ENCODE assay signal across 8 mouse cellular contexts in the genomic region with DNA sequence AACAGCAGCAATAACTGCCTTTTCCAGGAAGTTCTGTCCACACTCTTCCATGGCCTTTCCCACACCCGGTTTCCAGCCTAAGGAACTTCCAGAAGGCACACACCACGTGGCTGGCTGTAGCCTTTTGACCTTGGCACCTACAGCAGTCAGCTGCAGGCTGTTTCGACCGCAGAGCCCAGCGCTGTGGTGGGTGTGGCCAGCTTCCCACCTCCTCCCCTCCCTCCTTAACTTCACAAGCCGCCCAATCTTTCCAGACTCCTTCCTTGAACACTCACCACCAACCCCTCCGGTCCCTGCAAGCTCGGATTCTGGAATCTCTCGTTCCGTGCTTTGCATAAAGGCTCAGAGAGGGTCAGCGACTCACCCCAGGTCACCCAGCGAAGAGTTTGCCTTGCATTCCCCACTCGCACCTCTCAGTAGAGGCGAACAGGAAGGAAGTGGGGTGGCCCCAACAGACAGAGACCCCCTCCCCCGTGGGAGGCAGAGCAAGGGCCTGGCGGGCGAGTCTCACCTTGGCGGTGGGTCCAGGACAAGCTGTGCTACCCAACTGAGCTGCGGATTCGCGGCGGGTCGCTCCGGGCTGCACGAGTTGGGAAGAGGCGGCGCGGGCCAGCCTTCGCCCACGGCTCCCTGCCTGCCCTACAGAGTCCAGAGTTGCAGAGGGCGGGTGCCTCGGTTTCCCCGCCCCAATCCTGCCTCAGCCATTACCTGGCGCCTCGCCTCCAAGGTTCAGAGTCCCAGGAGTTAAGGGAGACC. TPM values are rescaled to one million over a fixed set of nuclear protein-coding genes. Genes with fewer than 3 reads are reported as not detected.
DNase-seq lines count a peak whose midpoint lies in the region; ATAC-seq and TF ChIP-seq lines count a peak whose summit lies in the region.

No protein-coding gene starts in this region.

- no peaks in the 10 kb centered on the region for H3K36me3 ChIP-seq in heart, embryonic 16.5 days (ENCODE audit: control insufficient read depth, insufficient read depth)
- peaks cover 14% of the 10 kb centered on the region for H3K36me3 ChIP-seq in spleen, adult 2 months (ENCODE audit: control insufficient read depth, insufficient read depth, low read length)

- intact Hi-C loops in left cerebral cortex, postnatal 4 days (cut with DNase I) = no loop called here

- ATAC-seq in heart, embryonic 16.5 days (replicated peaks; ENCODE audit: extremely low read depth, insufficient read depth, low FRiP score) = peak; percentile 33; the same call in 1 of the 2 replicates

- H3K27ac ChIP-seq in heart, embryonic 16.5 days (ENCODE audit: low read length) = no peak overlapping the region
- H3K27ac ChIP-seq in spleen, adult 2 months (ENCODE audit: insufficient read depth, low read length) = peak overlapping the region; percentile 85

- peak overlapping the region; percentile 62 for H3K9ac ChIP-seq in heart, embryonic 16.5 days (ENCODE audit: low read length)

- peak overlapping the region; percentile 40 for H3K4me3 ChIP-seq in heart, embryonic 16.5 days (ENCODE audit: low read length)
- H3K4me3 ChIP-seq in spleen, adult 2 months (ENCODE audit: extremely low read depth, insufficient read depth, insufficient read length) = peak overlapping the region; percentile 68

- 1% methylated on average over 35 of the region's 35 CpGs for WGBS in heart, embryonic 16.5 days
- 2% methylated on average over 35 of the region's 35 CpGs for WGBS in spleen, adult 2 months

- H3K4me2 ChIP-seq in heart, embryonic 16.5 days (ENCODE audit: low read depth, low read length) = peak overlapping the region; percentile 68

- no peak for TF ChIP-seq CTCF in spleen, adult 2 months (IDR thresholded peaks at IDR 0.05; ENCODE audit: extremely low read depth, insufficient read depth, insufficient read length, insufficient replicate concordance)

- no peaks in the 10 kb centered on the region for H3K9me3 ChIP-seq in heart, embryonic 16.5 days (replicated peaks; ENCODE audit: control insufficient read depth, low read length)

- TF ChIP-seq POLR2A in spleen, adult 2 months (IDR thresholded peaks at IDR 0.05; ENCODE audit: low read depth, low read length) = peak; percentile 37; the same call in 1 of the 2 replicates

- no peaks in the 10 kb centered on the region for H3K27me3 ChIP-seq in heart, embryonic 16.5 days (ENCODE audit: control insufficient read depth, insufficient read depth, low read length)
- no peaks in the 10 kb centered on the region for H3K27me3 ChIP-seq in spleen, adult 2 months (ENCODE audit: control insufficient read depth, insufficient read depth, low read length)

- peaks cover 7% of the 10 kb centered on the region; the same call in 1 of the 2 replicates for H3K4me1 ChIP-seq in heart, embryonic 16.5 days (ENCODE audit: control insufficient read depth, insufficient read depth, low read length)
- H3K4me1 ChIP-seq in spleen, adult 2 months (ENCODE audit: control insufficient read depth, insufficient read depth, insufficient read length) = peaks cover 26% of the 10 kb centered on the region; the same call in 1 of the 2 replicates

- DNase-seq in T-cell, adult 2 months (ENCODE audit: low spot score) = peak; percentile 60
- peak; percentile 52 for DNase-seq in embryo, embryonic 9.5 days (ENCODE audit: extremely low spot score)
- DNase-seq in kidney, postnatal 10 days = peak; percentile 72
- DNase-seq in lung, postnatal 36 days = peak; percentile 73
- peak in 1 of 2 experiments; percentile 79 for DNase-seq in spleen, adult 2 months (ENCODE audit: low read depth in 1 of 2, low spot score in 2 of 2)
- DNase-seq in left cerebral cortex, postnatal 4 days = no peak
- DNase-seq in layer of hippocampus, adult 9-11 months = no peak

RNA-seq across cellular contexts. Expression of a gene that starts 4.1 kb away (rescaled TPM):
- polyA plus RNA-seq in heart, embryonic 16.5 days (2015; fragmentation: Nextera tagmentation; extraction: Ambion mirVana) = 5.5 and 8.7 TPM in 2 replicates
- polyA plus RNA-seq in spleen, adult 2 months (2012; rRNA removed) = 309 and 340 TPM in 2 replicates
- under 1 TPM; 0.26 to 0.38 TPM for total RNA-seq in left cerebral cortex, postnatal 4 days (2021)

RNA-seq across cellular contexts. Expression of a gene that starts 14.4 kb away (rescaled TPM):
- 111 and 117 TPM in 2 replicates for polyA plus RNA-seq in heart, embryonic 16.5 days (2015; fragmentation: Nextera tagmentation; extraction: Ambion mirVana)
- 70.2 and 89.3 TPM in 2 replicates for polyA plus RNA-seq in spleen, adult 2 months (2012; rRNA removed)
- 10 to 100 TPM; 65.7 to 66.6 TPM for total RNA-seq in left cerebral cortex, postnatal 4 days (2021)

RNA-seq across cellular contexts. Expression of a gene that starts 25.2 kb away (rescaled TPM):
- 49.0 and 49.8 TPM in 2 replicates for polyA plus RNA-seq in heart, embryonic 16.5 days (2015; fragmentation: Nextera tagmentation; extraction: Ambion mirVana)
- 23.6 and 38.6 TPM in 2 replicates for polyA plus RNA-seq in spleen, adult 2 months (2012; rRNA removed)
- total RNA-seq in left cerebral cortex, postnatal 4 days (2021) = 10 to 100 TPM; 37.4 to 38.1 TPM

RNA-seq across cellular contexts. Expression of a gene that starts 32.4 kb away (rescaled TPM):
- 140 and 164 TPM in 2 replicates for polyA plus RNA-seq in heart, embryonic 16.5 days (2015; fragmentation: Nextera tagmentation; extraction: Ambion mirVana)
- 7.2 and 8.0 TPM in 2 replicates for polyA plus RNA-seq in spleen, adult 2 months (2012; rRNA removed)
- under 1 TPM in 1 of 2 experiments, not detected in 1; 0.44 TPM for total RNA-seq in left cerebral cortex, postnatal 4 days (2021)

RNA-seq across cellular contexts. Expression of a gene that starts 46.2 kb away (rescaled TPM):
- polyA plus RNA-seq in heart, embryonic 16.5 days (2015; fragmentation: Nextera tagmentation; extraction: Ambion mirVana) = 68.8 and 73.1 TPM in 2 replicates
- polyA plus RNA-seq in spleen, adult 2 months (2012; rRNA removed) = 21.8 and 30.1 TPM in 2 replicates
- 10 to 100 TPM; 43.2 to 44.6 TPM for total RNA-seq in left cerebral cortex, postnatal 4 days (2021)

Comparison
In these comparisons a context has a peak if more than half of its experiments do, and no peak if none do; other contexts are left out.
1. DNase-seq: peak in T-cell, adult 2 months (single experiment), embryo, embryonic 9.5 days (single experiment), kidney, postnatal 10 days (single experiment) and lung, postnatal 36 days (single experiment); none in left cerebral cortex, postnatal 4 days (single experiment) and layer of hippocampus, adult 9-11 months (single experiment).
2. RNA of a gene that starts 4.1 kb away (polyA plus RNA-seq): 309 to 340 TPM in spleen, adult 2 months; 5.5 to 8.7 TPM in heart, embryonic 16.5 days; every median in the first group is over 10 times any median in the second.